Mouse (Mus musculus) spleen, adult 2 months (tissue): ENCODE measurements around the gene Fam219b.

Experiments used
- CTCF ChIP-seq: fragments of 200-500 bp; IDR thresholded peaks from 2 replicates; pipeline ENCODE4 v1.5.1; 2011; ENCODE audit warnings: mild to moderate bottlenecking, inconsistent platforms; ENCODE audit not compliant: insufficient read depth, insufficient read length, insufficient replicate concordance; ENCODE audit errors: extremely low read depth
- POLR2A ChIP-seq: fragments of 200-500 bp; IDR thresholded peaks from 2 replicates; pipeline ENCODE4 v1.6.1; 2011; ENCODE audit warnings: low read depth, low read length, inconsistent platforms

DNA sequence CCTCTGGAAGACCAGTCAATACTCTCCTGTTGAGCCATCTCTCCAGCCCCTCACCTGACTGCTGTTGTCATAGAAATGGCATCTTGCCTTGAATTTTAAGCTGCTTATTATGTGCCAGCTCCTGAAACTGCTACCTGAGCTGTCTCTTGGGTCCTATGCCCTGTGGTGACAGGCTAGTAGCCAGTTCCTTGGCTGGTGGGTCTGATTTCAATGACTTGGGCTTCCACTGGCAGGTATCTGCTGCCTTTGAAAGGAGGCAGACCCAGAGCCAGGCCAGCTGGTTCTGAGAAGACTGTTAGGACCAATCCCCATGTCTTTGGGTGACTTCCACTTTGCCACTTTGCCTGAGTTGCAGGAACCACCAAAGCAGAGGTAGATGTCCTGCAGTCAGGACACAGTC lies 37.1 kb downstream of the Fam219b start:
- TF ChIP-seq POLR2A (no peak), CTCF (no peak)
